Mouse (Mus musculus) lung, postnatal 36 days (tissue): ENCODE data around the gene 5730596B20Rik.

Experiments used
- DNase-seq: peaks from one replicate; pipeline ENCODE4 v3.0.0; 2022; ENCODE audit warnings: mixed read lengths

Gene 5730596B20Rik

GRCm38 (mm10) chr6:52200073-52200750 is 22.9 kb downstream of the 5730596B20Rik start:
- DNase-seq, result peak; percentile 52

DNA sequence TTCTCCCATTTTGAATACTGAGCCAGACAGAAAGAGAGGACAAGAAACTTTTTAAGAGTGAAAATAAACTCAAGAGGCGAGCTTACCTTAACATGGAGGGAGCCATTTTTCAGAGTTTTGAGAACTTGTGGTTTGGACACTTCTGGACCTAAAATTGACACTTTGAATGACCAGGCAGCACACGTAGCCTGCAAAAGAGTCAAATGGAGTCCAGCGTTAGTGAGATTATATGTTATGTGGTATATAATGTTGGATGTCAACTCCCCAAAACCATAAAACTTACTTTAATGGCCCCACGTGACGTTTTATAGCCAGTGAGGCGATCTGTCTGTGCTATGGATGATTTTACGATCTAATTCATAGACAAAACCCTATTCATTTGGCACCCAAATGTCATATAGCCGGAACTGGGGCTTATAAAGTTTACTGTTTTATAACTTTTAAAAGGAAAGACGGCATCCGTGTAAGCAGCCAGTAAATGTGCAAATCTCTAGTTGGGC is 23.5 kb downstream of the 5730596B20Rik start:
- DNase-seq, result no peak

- no peak for DNase-seq
These were observed 24.0 kb downstream of the 5730596B20Rik start for GRCm38 (mm10) chr6:52201269-52201668.

GRCm38 (mm10) chr6:52202362-52203120 is 25.2 kb downstream of the 5730596B20Rik start:
- DNase-seq, result no peak

- DNase-seq, result no peak
These were observed 25.7 kb downstream of the 5730596B20Rik start for GRCm38 (mm10) chr6:52203121-52203370.

GRCm38 (mm10) chr6:52203371-52204049 is 26.2 kb downstream of the 5730596B20Rik start:
- no peak for DNase-seq

GRCm38 (mm10) chr6:52204050-52204752 is 26.9 kb downstream of the 5730596B20Rik start, which contains the start of gene Hoxa5:
Hoxa5 (minus strand) TSS chr6:52204587.
- DNase-seq, result peak; percentile 92

DNA sequence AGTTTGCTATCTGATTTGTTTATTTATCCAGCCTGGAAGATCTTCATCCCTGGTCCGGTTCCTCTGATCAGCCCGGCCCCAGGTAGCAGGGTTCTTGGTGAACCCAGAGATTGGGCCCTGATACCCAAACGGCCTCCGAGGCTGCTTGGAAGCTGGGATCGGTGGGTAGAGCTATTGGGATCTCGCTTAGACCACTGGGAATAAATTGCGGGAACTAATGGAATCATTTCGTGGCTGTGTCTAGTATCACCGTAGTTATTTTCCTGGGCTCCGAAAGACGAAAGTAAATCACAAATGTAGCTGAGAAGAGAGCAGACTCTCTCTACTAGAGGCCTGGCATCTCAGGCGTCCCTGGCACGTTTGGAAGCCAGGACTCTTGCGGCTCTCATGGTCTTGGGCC is 27.9 kb downstream of the 5730596B20Rik start:
- no peak for DNase-seq

DNA sequence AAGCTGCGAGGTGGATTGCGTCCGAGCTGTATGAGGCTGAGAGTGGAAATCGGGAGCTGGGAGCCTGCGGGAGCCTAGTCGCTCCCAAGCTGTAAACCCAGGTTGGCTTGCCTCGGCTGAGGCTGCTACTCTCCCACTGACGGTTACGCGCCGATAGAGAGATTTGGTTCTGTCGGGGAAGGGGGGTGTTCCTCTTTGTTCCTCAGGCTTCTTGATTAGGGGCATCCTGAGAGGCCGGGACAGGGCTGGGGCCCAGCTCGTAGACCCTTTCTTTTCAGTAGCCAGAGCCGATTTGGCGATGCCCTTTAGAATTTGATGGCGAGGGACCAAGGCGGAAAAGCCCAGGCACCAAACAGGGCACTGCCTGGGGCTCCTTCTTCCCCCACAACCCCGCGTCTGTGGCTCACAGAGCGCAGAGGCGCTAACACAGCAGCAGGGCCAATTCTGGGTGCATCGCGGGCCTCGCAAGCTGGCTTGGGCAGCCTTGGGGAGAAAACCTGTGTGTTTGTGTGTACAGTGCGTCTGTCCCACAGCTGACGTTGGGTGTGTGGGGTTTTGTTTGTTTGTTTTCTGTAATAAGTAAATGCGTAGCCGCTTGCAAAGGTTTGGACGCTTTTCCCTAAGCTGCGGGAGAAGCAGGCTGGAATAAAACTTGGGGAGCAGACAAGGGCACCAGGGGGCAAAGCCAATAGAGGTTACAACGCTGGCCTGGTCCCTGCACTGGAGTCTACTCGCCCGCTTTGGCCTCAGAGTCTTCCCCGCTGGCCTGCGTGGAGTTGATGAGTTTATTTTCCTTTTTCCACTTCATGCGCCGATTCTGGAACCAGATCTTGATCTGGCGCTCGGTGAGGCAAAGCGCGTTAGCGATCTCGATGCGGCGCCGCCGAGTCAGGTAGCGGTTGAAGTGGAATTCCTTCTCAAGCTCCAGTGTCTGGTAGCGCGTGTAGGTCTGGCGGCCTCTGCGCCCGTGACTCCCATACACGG is 28.6 kb downstream of the 5730596B20Rik start:
- DNase-seq, result no peak

- DNase-seq, result no peak
These were observed 29.8 kb downstream of the 5730596B20Rik start for GRCm38 (mm10) chr6:52206882-52207683.

GRCm38 (mm10) chr6:52207684-52207976 is 30.3 kb downstream of the 5730596B20Rik start:
- DNase-seq, result no peak

- DNase-seq, result no peak
These were observed 31.0 kb downstream of the 5730596B20Rik start, which contains the start of gene Hoxa6 for GRCm38 (mm10) chr6:52208072-52208867. Hoxa6 (minus strand) TSS chr6:52208722.

DNA sequence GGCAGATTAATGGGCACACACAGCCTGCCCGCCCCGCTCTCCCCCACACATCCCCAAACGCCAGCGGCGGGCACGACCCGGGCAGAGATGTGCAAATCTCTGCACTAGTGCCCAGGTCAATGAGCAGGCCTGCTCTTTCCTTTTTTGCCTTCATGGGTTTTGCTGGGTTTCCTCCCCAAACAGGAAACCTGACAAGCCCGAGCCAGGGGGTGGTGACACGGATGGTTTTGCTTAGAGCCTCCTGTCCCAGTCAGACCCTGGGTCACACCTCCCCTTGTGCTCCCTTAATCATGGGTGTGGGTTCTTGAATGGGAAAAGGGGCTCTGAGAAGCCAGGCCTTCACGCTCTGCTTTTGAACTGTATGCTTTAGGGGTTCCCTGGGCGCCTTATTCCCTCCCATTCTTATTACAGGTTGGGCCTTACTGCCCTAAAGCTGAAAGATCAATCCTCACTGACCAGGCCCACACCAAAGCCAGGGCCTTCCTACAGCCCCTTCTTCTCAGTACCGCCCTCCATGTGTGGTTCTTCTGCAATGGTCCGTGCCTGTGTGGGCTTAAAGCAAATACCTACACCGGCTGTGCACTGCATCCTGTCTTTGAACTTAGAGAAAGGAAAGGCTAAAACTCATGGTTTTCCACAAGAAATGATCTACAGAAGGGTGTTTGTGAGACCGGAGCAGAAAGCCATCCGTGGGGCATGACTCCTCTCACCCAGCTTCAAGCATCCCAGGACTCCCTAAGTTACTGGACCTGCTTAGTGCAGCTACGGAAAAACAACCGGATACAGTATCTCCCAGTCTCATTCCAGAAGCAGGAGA is 31.8 kb downstream of the 5730596B20Rik start:
- DNase-seq, result no peak

DNA sequence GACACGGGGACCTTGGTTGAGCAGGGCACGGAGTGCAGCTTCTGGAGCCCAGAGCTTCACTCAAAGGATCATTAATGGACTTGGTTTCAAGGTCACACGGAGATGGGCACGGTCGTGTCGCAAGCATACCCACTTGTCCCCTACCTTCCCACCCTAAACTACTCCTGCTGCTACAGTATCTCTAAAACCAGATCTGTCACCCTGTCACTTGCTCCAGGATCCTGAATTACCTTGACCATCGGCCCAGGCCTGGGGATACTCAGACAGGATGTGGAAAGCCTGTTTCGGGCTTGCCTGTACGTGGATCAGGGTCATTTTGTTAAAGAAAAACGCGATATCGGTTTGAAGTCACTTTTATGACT is 32.4 kb downstream of the 5730596B20Rik start:
- no peak for DNase-seq

- peak; percentile 79 for DNase-seq
These were observed 34.1 kb downstream of the 5730596B20Rik start for GRCm38 (mm10) chr6:52211170-52211935.

- DNase-seq, result no peak
These were observed 34.7 kb downstream of the 5730596B20Rik start for GRCm38 (mm10) chr6:52211961-52212360.

GRCm38 (mm10) chr6:52212556-52213118 is 35.3 kb downstream of the 5730596B20Rik start:
- no peak for DNase-seq
